11 mouse cellular contexts compared by ENCODE assay signal in the genomic region with DNA sequence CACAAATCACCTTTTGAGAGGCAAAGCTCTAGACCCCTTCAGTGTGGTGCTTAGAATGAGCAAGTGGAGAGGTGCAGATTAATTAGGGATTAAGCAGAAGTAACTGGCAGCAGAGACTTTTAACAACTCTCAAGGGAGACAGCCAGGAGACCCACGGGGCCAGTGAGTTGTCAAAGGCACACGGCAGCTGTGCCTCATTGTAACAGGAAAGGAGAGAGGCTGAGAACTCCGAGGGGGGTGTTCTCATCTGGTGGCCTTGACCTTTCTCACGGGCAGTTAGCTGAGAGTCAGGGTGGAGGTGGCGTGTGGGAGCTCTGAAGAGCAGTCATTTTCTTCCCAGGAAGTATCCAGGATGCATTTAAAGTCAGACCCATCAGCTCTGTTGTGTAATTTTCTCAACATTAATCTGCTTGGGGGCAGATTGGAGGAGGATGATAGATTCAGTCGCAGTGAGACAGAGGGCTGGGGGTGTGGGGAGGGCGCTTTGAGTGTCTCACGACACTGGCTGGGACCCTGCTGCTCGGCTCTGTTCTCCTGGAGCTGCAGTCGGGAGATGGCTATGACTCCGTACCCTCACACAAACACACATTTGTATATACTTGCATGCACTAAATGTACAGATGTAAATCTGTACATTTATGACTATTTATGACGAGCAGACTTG. TPM values are rescaled to one million over a fixed set of nuclear protein-coding genes. Genes with fewer than 3 reads are reported as not detected.
DNase-seq lines count a peak whose midpoint lies in the region; ATAC-seq and TF ChIP-seq lines count a peak whose summit lies in the region.
"Had no signal": no experiment of that assay in that cellular context is flagged by ENCODE, and none has a peak within 500 bp of the region (broad histone marks: within the 10 kb centered on the region; RNA-seq: fewer than 3 reads in every experiment).

No protein-coding gene starts in this region.

- H3K4me3 ChIP-seq in hindbrain, embryonic 13.5 days: no peak overlapping the region
- H3K4me3 ChIP-seq in hindbrain, embryonic 11.5 days (ENCODE audit: low read depth, low read length): no peak overlapping the region
- H3K4me3 ChIP-seq in ES-E14 (ENCODE audit: insufficient read depth in 1 of 2, low read depth in 1 of 2, low read length in 2 of 2, poor library complexity in 1 of 2, severe bottlenecking in 1 of 2): no peak overlapping the region
- no peak overlapping the region for H3K4me3 ChIP-seq in limb, embryonic 13.5 days
- no peak overlapping the region for H3K4me3 ChIP-seq in lung, postnatal 0 days (ENCODE audit: low read depth, low read length)
- no peak overlapping the region for H3K4me3 ChIP-seq in layer of hippocampus, adult 2 months

- H3K9ac ChIP-seq in hindbrain, embryonic 13.5 days: peak overlapping the region; percentile 51; the same call in 1 of the 2 replicates
- no peak overlapping the region for H3K9ac ChIP-seq in hindbrain, embryonic 11.5 days (ENCODE audit: low read depth, low read length)
- no peak overlapping the region for H3K9ac ChIP-seq in ES-E14 (ENCODE audit: insufficient read depth, low read depth, low read length, poor library complexity, severe bottlenecking)
- H3K9ac ChIP-seq in limb, embryonic 13.5 days: no peak overlapping the region
- no peak overlapping the region for H3K9ac ChIP-seq in lung, postnatal 0 days (replicated peaks; ENCODE audit: low read depth)

- peak overlapping the region; percentile 35 for H3K27ac ChIP-seq in hindbrain, embryonic 13.5 days
- no peak overlapping the region for H3K27ac ChIP-seq in hindbrain, embryonic 11.5 days (ENCODE audit: low read depth, low read length)
- no peak overlapping the region for H3K27ac ChIP-seq in ES-E14 (ENCODE audit: insufficient read depth, low read depth, low read length, poor library complexity, severe bottlenecking)
- H3K27ac ChIP-seq in limb, embryonic 13.5 days: no peak overlapping the region
- no peak overlapping the region for H3K27ac ChIP-seq in lung, postnatal 0 days (ENCODE audit: low read length)
- no peak overlapping the region for H3K27ac ChIP-seq in layer of hippocampus, adult 2 months

- in situ Hi-C loops in ES-E14 (cut with MboI; ENCODE audit: low sequenced_read_pairs in 2 of 2, unreplicated experiment in 2 of 2): loop anchor here (10.0 kb wide), 1 partner anchor 236 kb away; no protein-coding TSS in a partner anchor

- no peak for TF ChIP-seq EP300 in lung, postnatal 0 days (IDR thresholded peaks at IDR 0.05)

- no peak for TF ChIP-seq CTCF in brain, embryonic 14.5 days (IDR thresholded peaks at IDR 0.05; ENCODE audit: borderline replicate concordance, extremely low read depth, insufficient read depth, insufficient read length)
- no peak for TF ChIP-seq CTCF in lung, postnatal 0 days (IDR thresholded peaks at IDR 0.05)
- TF ChIP-seq CTCF in layer of hippocampus, adult 2 months (conservative IDR thresholded peaks at IDR 0.05): no peak

- no peak overlapping the region for H3K4me2 ChIP-seq in hindbrain, embryonic 13.5 days
- H3K4me2 ChIP-seq in hindbrain, embryonic 11.5 days (replicated peaks; ENCODE audit: low read depth, low read length): no peak overlapping the region
- 0 out of 2 replicates have a peak overlapping the region, but pooled peaks have one; percentile 1 for H3K4me2 ChIP-seq in limb, embryonic 13.5 days (replicated peaks)
- no peak overlapping the region for H3K4me2 ChIP-seq in lung, postnatal 0 days (replicated peaks; ENCODE audit: low read depth, low read length)

- peaks cover 72% of the 10 kb centered on the region for H3K4me1 ChIP-seq in hindbrain, embryonic 13.5 days (replicated peaks)
- peaks cover 8% of the 10 kb centered on the region; the same call in 1 of the 2 replicates for H3K4me1 ChIP-seq in hindbrain, embryonic 11.5 days (replicated peaks; ENCODE audit: control insufficient read depth, insufficient read depth, low read length)
- peaks cover 0 to 6% of the 10 kb centered on the region in 2 experiments; a peak in 2 of 4 replicates for H3K4me1 ChIP-seq in ES-E14 (ENCODE audit: control insufficient read depth in 2 of 2, insufficient read depth in 2 of 2, low read length in 2 of 2, poor library complexity in 1 of 2)
- H3K4me1 ChIP-seq in limb, embryonic 13.5 days: peaks cover 20% of the 10 kb centered on the region
- 0 out of 2 replicates have a peak, but pooled peaks cover 1% of the 10 kb centered on the region for H3K4me1 ChIP-seq in lung, postnatal 0 days (ENCODE audit: insufficient read depth, low read depth, low read length)

- no peaks in the 10 kb centered on the region for H3K9me3 ChIP-seq in hindbrain, embryonic 13.5 days
- no peaks in the 10 kb centered on the region for H3K9me3 ChIP-seq in hindbrain, embryonic 11.5 days (ENCODE audit: control insufficient read depth, low read length)
- H3K9me3 ChIP-seq in ES-E14 (ENCODE audit: control insufficient read depth, insufficient read depth, low read depth, low read length): no peaks in the 10 kb centered on the region
- no peaks in the 10 kb centered on the region for H3K9me3 ChIP-seq in limb, embryonic 13.5 days
- H3K9me3 ChIP-seq in lung, postnatal 0 days (ENCODE audit: low read length): no peaks in the 10 kb centered on the region

- no peak for DNase-seq in hindbrain, embryonic 11.5 days (ENCODE audit: low spot score)
- DNase-seq in ES-E14 (ENCODE audit: low read depth, low spot score) (peak; percentile 28), adipocyte (ENCODE audit: low spot score) (no peak)
- peak; percentile 73 for DNase-seq in brain, embryonic 14.5 days (ENCODE audit: low read depth)
- no peak for DNase-seq in lung, postnatal 0 days (ENCODE audit: low spot score)
- DNase-seq in layer of hippocampus, adult 2 months (ENCODE audit: low spot score in 2 of 2): no peak
- DNase-seq: kidney, adult 11 months; spleen, adult 18-20 months; thymus, postnatal 25 days had no signal

- 25% methylated on average over 12 of the region's 12 CpGs for WGBS in hindbrain, embryonic 13.5 days
- WGBS in hindbrain, embryonic 11.5 days: 35% methylated on average over 12 of the region's 12 CpGs
- 24% methylated on average over 12 of the region's 12 CpGs for WGBS in limb, embryonic 13.5 days
- WGBS in lung, postnatal 0 days: 28% methylated on average over 12 of the region's 12 CpGs

- no peak for TF ChIP-seq POLR2A in brain, embryonic 14.5 days (IDR thresholded peaks at IDR 0.05; ENCODE audit: borderline replicate concordance, extremely low read depth, insufficient read depth, insufficient read length, poor library complexity, severe bottlenecking)

- no peaks in the 10 kb centered on the region for H3K27me3 ChIP-seq in hindbrain, embryonic 13.5 days
- H3K27me3 ChIP-seq in hindbrain, embryonic 11.5 days (ENCODE audit: control insufficient read depth, insufficient read depth, low read length): no peaks in the 10 kb centered on the region
- 0 out of 2 replicates have a peak, but pooled peaks cover 5% of the 10 kb centered on the region for H3K27me3 ChIP-seq in limb, embryonic 13.5 days
- no peaks in the 10 kb centered on the region for H3K27me3 ChIP-seq in lung, postnatal 0 days (replicated peaks; ENCODE audit: insufficient read depth, low read length)

- no peaks in the 10 kb centered on the region for H3K36me3 ChIP-seq in hindbrain, embryonic 13.5 days
- no peaks in the 10 kb centered on the region for H3K36me3 ChIP-seq in hindbrain, embryonic 11.5 days (ENCODE audit: control insufficient read depth, insufficient read depth, low read length)
- no peaks in the 10 kb centered on the region for H3K36me3 ChIP-seq in ES-E14 (ENCODE audit: control insufficient read depth, insufficient read depth, low read length, poor library complexity, severe bottlenecking)
- no peaks in the 10 kb centered on the region for H3K36me3 ChIP-seq in limb, embryonic 13.5 days
- H3K36me3 ChIP-seq in lung, postnatal 0 days (ENCODE audit: insufficient read depth, low read length): no peaks in the 10 kb centered on the region

- no peak for ATAC-seq in hindbrain, embryonic 13.5 days (ENCODE audit: low FRiP score)
- no peak for ATAC-seq in hindbrain, embryonic 11.5 days (ENCODE audit: low FRiP score)
- no peak for ATAC-seq in limb, embryonic 13.5 days (ENCODE audit: low FRiP score, low read depth)
- ATAC-seq in lung, postnatal 0 days: no peak

TF ChIP-seq in ES-E14, 5 proteins besides CTCF, POLR2A, EP300 and RAD21:
- no peak for TF ChIP-seq HCFC1 (IDR thresholded peaks at IDR 0.05; ENCODE audit: borderline replicate concordance, insufficient read depth, low read length)
- TF ChIP-seq CHD2 (IDR thresholded peaks at IDR 0.05; ENCODE audit: low read depth, low read length): no peak
- TF ChIP-seq MAFK (IDR thresholded peaks at IDR 0.05; ENCODE audit: insufficient read depth, low read depth, low read length): no peak
- no peak for TF ChIP-seq ZC3H11A (IDR thresholded peaks at IDR 0.05; ENCODE audit: borderline replicate concordance, low read depth, low read length)
- no peak for TF ChIP-seq ZNF384 (IDR thresholded peaks at IDR 0.05; ENCODE audit: low read depth, low read length)

RNA-seq across cellular contexts. Expression of gene Lyrm9, which starts 5.9 kb away (rescaled TPM):
- polyA plus RNA-seq in hindbrain, embryonic 13.5 days (2015; fragmentation: Nextera tagmentation; extraction: Ambion mirVana): 29.6 and 30.4 TPM in 2 replicates
- 16.6 and 19.8 TPM in 2 replicates for polyA plus RNA-seq in hindbrain, embryonic 11.5 days (2014; fragmentation: Nextera tagmentation; extraction: Ambion mirVana)
- total RNA-seq in ES-E14 (2012; rRNA removed): 19.1 TPM in 2 replicates
- polyA plus RNA-seq in brain, embryonic 14.5 days (2012; rRNA removed): 18.8 and 22.8 TPM in 2 replicates
- polyA plus RNA-seq in limb, embryonic 13.5 days (2015; fragmentation: Nextera tagmentation; extraction: Ambion mirVana): 14.5 and 14.6 TPM in 2 replicates
- 5.7 and 9.3 TPM in 2 replicates for polyA plus RNA-seq in lung, postnatal 0 days (2015; fragmentation: Nextera tagmentation; extraction: Ambion mirVana)
- 10 to 100 TPM; 20.6 to 22.0 TPM for total RNA-seq in layer of hippocampus, adult 2 months (2021)

Comparison
In these comparisons a context has a peak if more than half of its experiments do, and no peak if none do; other contexts are left out.
1. DNase-seq: peak in ES-E14 (single experiment) and brain, embryonic 14.5 days (single experiment); none in hindbrain, embryonic 11.5 days (single experiment), adipocyte (single experiment), lung, postnatal 0 days (single experiment) and layer of hippocampus, adult 2 months (0 of 2).